ENCODE assay signal across 20 mouse cellular contexts in the genomic region with DNA sequence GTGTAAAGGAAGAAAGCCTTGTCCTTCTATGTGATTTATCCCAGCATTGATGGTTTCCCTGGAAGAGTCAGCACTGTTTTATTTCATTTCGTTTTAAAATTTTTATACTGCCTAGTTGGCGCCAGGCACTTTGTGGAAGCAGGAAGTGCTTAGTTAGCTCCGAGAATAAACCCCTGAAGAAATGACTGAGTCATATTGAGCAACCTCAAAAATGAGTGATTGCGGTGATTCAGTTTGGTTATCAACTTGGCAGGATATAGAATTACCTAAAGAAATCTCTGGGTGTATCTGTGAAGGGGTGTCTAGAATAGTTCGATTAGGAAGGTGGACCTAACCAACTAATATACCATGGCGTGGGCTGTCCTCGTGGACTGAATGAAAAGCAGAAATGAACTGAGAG. TPM values are rescaled to one million over a fixed set of nuclear protein-coding genes. Genes with fewer than 3 reads are reported as not detected.
"Had no signal": no experiment of that assay in that cellular context is flagged by ENCODE, and none has a peak within 500 bp of the region (broad histone marks: within the 10 kb centered on the region; RNA-seq: fewer than 3 reads in every experiment).

No protein-coding gene starts in this region.

- DNase-seq: lung, adult 18-20 months; lung, postnatal 14 days; lung, postnatal 36 days; retina, postnatal 1 day; right cerebral cortex, postnatal 14 days; thymus, adult 18-20 months; thymus, postnatal 14 days; thymus, postnatal 36 days had no signal

- H3K36me3 ChIP-seq: lung, embryonic 15.5 days; midbrain, embryonic 13.5 days; midbrain, embryonic 15.5 days; neural tube, embryonic 13.5 days; neural tube, embryonic 15.5 days had no signal

- H3K4me1 ChIP-seq: lung, embryonic 15.5 days; megakaryocyte, embryonic 14.5 days; midbrain, embryonic 13.5 days; midbrain, embryonic 15.5 days; neural tube, embryonic 13.5 days; neural tube, embryonic 15.5 days had no signal

- H3K9me3 ChIP-seq: lung, embryonic 15.5 days; megakaryocyte, embryonic 14.5 days; midbrain, embryonic 13.5 days; midbrain, embryonic 15.5 days; neural tube, embryonic 13.5 days; neural tube, embryonic 15.5 days had no signal

- ATAC-seq: lung, postnatal 0 days; midbrain, embryonic 13.5 days; midbrain, embryonic 15.5 days had no signal

- H3K27me3 ChIP-seq: lung, embryonic 15.5 days; megakaryocyte, embryonic 14.5 days; midbrain, embryonic 13.5 days; midbrain, embryonic 15.5 days; neural tube, embryonic 13.5 days; neural tube, embryonic 15.5 days had no signal

- H3K4me2 ChIP-seq: lung, embryonic 15.5 days; midbrain, embryonic 11.5 days; midbrain, embryonic 13.5 days; midbrain, embryonic 15.5 days; neural tube, embryonic 13.5 days; neural tube, embryonic 15.5 days had no signal

- H3K4me3 ChIP-seq: lung, embryonic 15.5 days; megakaryocyte, embryonic 14.5 days; midbrain, embryonic 13.5 days; midbrain, embryonic 15.5 days; neural tube, embryonic 13.5 days; neural tube, embryonic 15.5 days had no signal

- H3K9ac ChIP-seq: lung, embryonic 15.5 days; midbrain, embryonic 13.5 days; midbrain, embryonic 15.5 days; neural tube, embryonic 13.5 days; neural tube, embryonic 15.5 days had no signal

- H3K27ac ChIP-seq: lung, embryonic 15.5 days; macrophage; midbrain, embryonic 13.5 days; midbrain, embryonic 15.5 days; neural tube, embryonic 13.5 days; neural tube, embryonic 15.5 days had no signal

RNA-seq across cellular contexts. Expression of a gene that starts 41.8 kb away (rescaled TPM):
- total RNA-seq: megakaryocyte progenitor cell, adult 5-6 weeks; monocyte, adult 5-6 weeks had no signal
- polyA plus RNA-seq: macrophage; spleen, adult 2 months had no signal
